Mouse (Mus musculus) layer of hippocampus, adult 2 months (tissue): ENCODE measurements around the gene St14. TPM values are rescaled to one million over a fixed set of nuclear protein-coding genes. Genes with fewer than 3 reads are reported as not detected.
A peak's percentile ranks its signal among the peaks of the same experiment; 100 is the strongest.
"Not testable (repeated sequence)": the region's sequence is repeated elsewhere in the genome, so short reads cannot be mapped to it uniquely, and the experiment has no call there.

ENCODE experiments used
- DNase-seq, 2 experiments: peaks; one replicate each; pipeline ENCODE4 v3.0.0; 2022; ENCODE audit warnings: low spot score in 2 of 2
- H3K27ac ChIP-seq: fragments of 200-600 bp; 2 replicates; pipeline ENCODE4 v1.8.1; 2022
- H3K4me3 ChIP-seq: fragments of 200-600 bp; 2 replicates; pipeline ENCODE4 v1.8.1; 2022; ENCODE audit warnings: mild to moderate bottlenecking
- CTCF ChIP-seq: fragments of 200-600 bp; conservative IDR thresholded peaks from 2 replicates; pipeline ENCODE4 v1.8.1; 2022; ENCODE audit warnings: antibody characterized with exemption, mild to moderate bottlenecking, moderate library complexity
- total RNA-seq, 2 experiments: library from RNA; stranded (reverse); gene quantifications; 2 replicates each; pipeline ENCODE4 v1.2.3; 2021

The St14 gene
- total RNA-seq, 2 experiments from 2014 or later = 0.61 to 0.79 TPM

DNA sequence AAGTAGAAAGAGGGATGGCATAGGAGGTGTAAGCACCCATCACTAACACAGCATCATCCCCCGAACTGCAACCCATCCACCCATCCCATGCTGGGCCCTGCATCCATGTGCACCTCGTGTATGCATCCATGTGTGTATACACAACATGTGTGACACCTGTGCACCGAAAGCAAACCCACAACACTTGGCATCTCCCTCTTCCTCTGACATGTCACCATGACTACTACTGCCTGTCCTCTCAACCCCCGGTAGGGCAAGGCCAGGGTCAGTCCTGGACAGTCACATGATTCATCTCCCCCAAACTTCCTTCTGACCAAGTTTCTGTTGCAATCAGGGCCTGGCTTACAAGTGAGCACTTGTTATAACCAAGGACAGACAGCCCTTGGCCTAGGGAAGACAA lies 42.8 kb downstream of the St14 start:
- TF ChIP-seq CTCF = no peak
- H3K4me3 ChIP-seq = no peak overlapping the region
- no peak for DNase-seq
- no peak overlapping the region for H3K27ac ChIP-seq

DNA sequence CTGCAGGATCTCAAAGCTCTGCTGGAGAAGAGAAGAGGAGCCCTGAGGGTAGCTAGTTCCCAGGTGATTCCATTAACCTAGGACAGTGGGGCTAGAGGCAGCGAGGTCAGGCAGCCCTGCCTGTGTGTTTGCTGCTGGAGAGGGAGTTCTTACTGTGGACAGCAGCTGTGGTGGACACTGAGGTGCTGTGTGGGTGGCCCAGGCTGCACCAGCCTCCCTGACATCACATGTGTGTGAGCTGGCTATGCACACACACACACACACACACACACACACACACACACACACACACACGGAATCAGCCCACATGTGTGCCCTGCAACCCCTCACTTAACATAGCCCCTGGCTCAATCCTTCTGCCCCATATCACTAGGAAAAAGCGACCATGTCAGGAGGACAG lies 43.5 kb downstream of the St14 start:
- no peak for TF ChIP-seq CTCF
- DNase-seq = no peak
- no peak overlapping the region for H3K4me3 ChIP-seq
- no peak overlapping the region for H3K27ac ChIP-seq

DNA sequence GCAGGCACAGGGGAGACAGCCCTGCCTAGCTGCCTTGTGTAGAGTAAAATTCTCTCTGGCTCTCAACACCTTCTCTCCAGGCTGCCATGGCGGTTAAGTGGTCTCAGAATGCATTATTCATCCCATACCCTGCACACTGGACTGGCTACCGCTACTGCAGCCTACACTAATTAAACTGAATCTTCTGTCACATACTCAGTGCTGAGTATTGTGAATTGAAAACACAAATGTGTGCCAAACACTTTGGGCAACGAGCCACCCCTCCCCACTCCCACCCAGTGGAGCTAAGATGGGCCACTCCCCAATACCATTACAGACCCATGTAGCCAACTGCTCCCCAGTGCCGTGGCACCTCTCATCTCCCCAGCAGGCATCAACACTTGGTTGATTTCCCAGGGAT lies 44.2 kb downstream of the St14 start:
- no peak for TF ChIP-seq CTCF
- DNase-seq = no peak
- H3K27ac ChIP-seq = no peak overlapping the region
- no peak overlapping the region for H3K4me3 ChIP-seq

DNA sequence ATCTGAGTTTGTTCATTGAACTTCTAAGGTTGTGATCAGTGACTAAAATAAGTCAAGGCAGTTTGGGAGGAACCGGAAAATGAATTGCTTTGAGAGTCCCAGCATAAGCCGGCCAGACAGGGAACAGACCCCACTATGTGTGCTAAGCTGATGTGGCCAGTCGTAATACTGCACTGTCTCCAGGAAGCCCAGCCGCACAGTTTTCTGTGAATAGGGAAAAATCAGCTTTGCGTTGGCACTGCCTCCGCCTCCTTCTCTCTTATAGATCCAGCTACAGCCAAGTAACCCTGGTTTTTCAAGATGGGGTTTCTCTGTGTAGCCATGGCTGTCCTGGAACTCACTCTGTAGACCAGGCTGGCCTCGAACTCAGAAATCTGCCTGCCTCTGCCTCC lies 44.9 kb downstream of the St14 start:
- no peak for DNase-seq
- Histone ChIP-seq H3K4me3 (no peak overlapping the region), H3K27ac (no peak overlapping the region)
- TF ChIP-seq CTCF = no peak

DNA sequence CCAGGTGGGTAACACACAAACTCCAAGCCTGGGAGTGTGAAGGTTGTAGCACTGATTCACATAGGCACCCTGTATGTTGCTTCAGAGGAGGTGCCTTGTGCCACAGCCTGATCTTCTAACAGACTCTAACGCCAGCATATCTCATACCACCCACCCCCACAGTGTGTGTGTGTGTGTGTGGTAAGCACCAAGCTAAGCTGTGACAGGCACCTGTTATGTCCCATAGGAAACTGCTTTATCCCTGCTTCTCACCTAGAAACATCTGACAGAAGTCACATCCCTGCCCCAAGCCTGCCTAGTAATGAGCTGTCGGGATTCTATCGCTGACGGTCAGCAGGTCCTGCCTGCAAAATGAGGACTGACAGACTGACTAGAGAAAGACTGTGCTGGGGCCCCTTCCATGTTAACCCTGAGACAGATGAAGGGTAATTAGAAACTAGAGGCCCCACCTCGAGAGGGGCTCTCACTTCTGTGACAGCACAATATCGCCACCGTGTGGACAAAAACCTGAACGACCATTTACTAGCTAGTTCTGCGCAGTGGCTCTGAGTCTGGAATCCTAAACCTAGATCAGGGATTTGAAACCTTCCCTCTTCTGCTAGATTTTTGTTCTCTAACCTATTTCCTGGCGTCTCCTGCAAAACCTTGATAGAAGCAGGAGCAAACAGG lies 45.4 kb downstream of the St14 start:
- H3K4me3 ChIP-seq = no peak overlapping the region
- DNase-seq = peak; percentile 70 to 80
- H3K27ac ChIP-seq = no peak overlapping the region
- TF ChIP-seq CTCF = peak; percentile 93

DNA sequence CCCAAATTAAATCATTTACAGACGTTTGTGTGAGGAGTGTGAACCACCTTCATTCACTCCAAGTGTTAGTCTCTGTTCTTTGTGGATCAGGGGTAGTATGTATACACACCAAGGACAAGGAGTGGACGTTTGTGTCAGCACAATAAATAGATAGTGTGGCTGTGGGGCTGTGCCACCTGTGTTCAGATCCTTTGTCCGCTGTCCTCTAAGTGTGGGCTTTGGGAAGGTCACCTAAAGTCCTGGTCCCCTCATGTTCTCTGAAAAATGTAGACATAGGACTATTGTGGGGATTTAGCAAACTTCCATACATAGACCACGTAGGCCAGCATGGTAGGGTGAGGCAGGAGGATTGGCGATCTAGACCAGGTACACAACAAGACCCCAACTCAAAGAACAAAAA lies 46.1 kb downstream of the St14 start:
- Histone ChIP-seq H3K4me3 (no peak overlapping the region), H3K27ac (no peak overlapping the region)
- TF ChIP-seq CTCF = no peak
- DNase-seq = no peak

DNA sequence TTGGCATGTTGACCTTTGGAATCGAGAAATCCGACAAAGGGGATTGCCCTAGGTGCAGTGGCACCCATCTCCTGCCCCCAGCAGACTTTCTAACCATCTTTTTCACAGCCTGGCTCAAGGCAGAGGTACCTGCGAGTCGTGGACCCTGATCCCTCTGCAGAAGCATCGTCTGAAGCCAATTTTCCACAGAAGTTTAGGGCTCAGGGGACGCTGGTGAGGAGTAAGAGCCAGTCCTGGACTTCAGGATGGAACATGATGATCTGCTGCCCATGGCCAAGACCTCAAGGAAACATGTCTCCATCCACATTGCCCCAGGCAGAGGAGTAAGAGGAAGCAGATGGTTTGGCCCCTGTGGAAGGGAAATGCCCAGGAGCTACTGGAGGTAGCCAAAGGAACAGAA lies 48.9 kb downstream of the St14 start:
- H3K4me3 ChIP-seq = no peak overlapping the region
- no peak for DNase-seq
- H3K27ac ChIP-seq = no peak overlapping the region
- no peak for TF ChIP-seq CTCF

DNA sequence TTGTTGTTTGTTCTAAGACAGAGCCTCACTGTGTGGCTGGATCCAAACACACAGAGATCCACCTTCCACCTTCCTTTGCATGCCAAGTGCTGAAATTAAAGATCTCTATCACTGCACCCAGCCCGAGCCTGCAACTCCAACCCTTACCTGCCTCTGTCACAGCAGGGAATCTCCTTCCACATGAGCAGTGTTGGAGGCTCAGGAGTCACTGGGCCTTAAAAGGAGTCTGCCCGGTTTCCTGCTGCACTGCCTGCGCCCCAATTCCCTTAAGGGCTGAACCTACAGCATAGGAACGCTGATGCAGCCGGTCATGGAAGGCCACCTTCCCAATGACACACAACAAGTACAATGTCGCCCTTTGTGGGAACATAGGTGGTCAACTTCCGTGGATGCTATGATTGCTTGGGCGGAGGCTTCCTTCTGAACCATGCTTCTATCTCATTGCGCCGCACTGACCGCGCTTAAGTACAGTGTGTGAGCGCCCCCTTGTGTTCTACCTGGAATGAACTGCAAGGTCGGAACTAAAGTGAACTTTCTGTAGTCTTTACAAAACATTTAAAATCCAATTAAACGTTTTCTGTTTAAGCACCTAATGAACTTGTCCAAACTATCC lies 49.5 kb downstream of the St14 start:
- DNase-seq = peak; percentile 58 to 81
- peak; percentile 94 for TF ChIP-seq CTCF
- Histone ChIP-seq H3K27ac (no peak overlapping the region), H3K4me3 (peak overlapping the region; percentile 42)

DNA sequence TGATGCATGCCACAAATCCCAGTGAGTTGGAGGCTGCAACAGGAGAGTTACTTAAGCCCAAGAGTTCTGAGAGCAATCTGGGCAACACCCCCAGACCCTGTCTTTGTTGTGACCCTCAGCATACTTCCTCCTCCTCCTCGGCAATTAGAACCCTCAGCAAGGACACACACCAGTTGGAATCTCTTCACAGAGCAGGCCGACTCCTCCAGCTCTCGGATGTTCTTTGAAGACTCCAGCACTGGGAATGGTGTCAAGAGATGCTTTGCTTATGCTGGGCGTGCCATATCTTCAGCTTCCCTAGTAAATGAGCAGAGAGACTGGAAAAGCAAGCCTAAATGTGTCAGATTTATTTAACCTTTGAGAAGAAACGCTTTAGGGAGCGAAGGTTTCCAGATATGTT lies 50.9 kb downstream of the St14 start:
- no peak for TF ChIP-seq CTCF
- Histone ChIP-seq H3K4me3 (no peak overlapping the region), H3K27ac (no peak overlapping the region)
- no peak for DNase-seq

DNA sequence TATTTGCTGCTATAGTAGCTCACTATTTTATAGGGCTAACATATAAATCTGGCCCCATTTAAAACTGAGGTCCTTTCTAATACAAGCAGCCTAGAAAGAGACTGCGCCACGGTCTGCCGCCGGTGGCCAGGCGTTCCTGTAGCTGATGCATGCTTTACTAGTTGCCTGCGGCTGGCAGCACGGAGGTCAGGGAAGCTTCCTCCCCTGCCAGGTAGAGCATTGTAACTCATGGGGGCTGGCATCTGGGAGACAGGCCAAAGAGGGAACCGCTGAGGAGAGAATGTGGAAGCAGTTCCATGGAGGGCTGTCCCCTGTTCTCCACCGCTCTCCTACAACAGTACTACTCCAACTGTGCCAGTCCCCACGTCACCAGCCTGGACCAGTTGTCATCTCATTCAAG lies 56.8 kb downstream of the St14 start:
- Histone ChIP-seq H3K27ac (no peak overlapping the region), H3K4me3 (no peak overlapping the region)
- no peak for TF ChIP-seq CTCF
- DNase-seq = no peak

DNA sequence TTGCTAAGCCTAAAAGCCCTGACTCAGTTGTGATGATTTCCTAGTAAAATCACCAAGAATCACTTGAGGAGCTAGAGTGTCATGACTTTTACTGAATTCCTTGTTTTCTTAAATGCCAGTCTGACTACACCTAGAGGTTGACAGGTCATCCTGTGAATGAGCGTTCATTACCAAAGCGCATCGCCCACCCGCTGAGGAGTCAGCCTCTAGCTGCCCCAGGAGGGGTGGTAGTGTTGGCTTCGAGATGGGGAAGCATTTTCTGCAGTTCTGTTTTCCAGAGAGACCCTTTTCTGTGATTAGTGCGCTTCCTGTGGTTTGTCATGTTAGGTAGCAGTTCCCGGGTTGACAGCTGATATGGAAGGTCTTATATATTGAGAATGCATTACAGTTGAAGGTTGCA lies 57.9 kb downstream of the St14 start:
- TF ChIP-seq CTCF = no peak
- no peak for DNase-seq
- H3K27ac ChIP-seq = no peak overlapping the region
- H3K4me3 ChIP-seq = no peak overlapping the region

DNA sequence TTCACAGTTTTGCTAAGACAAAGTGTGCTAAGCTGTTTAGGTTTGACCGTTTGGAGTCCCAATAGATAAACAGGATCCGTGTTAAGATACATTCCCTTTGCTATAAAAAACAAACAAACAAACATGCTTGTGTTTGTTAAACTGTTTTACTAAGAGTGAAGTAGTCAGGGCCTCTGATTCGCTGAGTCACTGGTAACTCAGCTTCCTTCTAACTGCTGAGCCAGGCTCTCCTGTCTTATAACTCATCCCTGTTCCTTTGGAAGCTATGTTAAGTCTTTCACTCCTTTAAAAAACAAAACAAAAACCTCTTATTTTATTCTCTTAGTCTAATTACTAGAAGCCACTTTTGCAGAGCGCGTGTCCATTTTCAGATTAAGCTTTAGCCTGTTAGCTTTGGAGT lies 59.4 kb downstream of the St14 start:
- Histone ChIP-seq H3K27ac (no peak overlapping the region), H3K4me3 (no peak overlapping the region)
- TF ChIP-seq CTCF = no peak
- DNase-seq = no peak

DNA sequence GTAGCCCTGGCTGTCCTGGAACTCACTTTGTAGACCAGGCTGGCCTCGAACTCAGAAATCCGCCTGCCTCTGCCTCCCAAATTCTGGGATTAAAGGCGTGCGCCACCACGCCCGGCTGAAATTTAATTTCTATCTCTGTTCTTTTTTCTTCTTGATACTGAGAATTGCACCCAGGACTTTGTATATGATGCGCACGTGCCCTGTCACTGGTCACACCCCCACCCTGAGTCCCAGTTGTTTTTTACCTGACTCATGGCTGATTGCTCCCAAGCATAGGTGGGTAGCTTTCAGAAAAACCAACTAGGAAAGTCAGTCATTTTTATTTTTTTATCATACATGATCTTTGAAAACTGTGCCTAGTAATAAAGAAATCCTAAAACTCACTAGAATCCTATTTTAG lies 60.9 kb downstream of the St14 start:
- Histone ChIP-seq H3K27ac (no peak overlapping the region), H3K4me3 (no peak overlapping the region)
- DNase-seq = no peak
- no peak for TF ChIP-seq CTCF

DNA sequence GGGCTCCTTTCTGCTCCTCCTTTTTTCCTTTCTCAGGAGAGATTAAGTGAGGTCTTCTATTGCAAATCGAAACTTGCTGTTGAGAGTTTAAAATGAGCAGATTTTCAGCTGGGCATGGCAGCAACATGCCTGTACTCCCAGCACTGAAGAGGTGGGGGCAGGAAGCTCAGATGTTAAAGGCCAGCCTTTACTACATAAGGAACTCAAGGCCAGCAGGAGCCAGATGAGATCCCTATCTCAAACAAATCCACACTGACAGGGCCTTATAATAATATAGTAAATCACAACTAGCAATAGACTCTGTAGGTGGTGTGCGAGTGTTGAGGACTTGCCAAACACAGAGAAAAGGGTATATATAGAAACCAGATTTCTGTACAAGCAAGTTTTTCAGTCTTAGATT lies 72.9 kb downstream of the St14 start:
- TF ChIP-seq CTCF = no peak
- Histone ChIP-seq H3K27ac (no peak overlapping the region), H3K4me3 (no peak overlapping the region)
- no peak for DNase-seq

DNA sequence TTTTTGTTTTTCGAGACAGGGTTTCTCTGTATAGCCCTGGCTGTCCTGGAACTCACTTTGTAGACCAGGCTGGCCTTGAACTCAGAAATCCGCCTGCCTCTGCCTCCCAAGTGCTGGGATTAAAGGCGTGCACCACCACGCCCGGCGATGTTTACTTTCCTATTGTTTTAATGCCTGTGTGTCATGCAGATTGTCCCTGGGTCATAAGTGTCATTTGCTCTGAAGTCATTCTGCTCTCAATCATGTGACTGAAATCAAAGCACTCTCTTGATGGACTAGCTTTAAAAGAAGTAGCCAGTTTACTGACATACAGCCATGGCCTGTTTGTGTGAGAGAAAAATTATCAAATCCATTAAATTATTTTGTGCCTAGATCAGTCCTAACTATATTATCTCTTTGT lies 80.1 kb downstream of the St14 start:
- H3K27ac ChIP-seq, H3K4me3 ChIP-seq: not testable (repeated sequence)

More for the DNA sequence above, 80.1 kb downstream of the St14 start:
- DNase-seq = not testable (repeated sequence)
